Mouse (Mus musculus) lung, embryonic 16.5 days (tissue): ENCODE measurements at regions not wholly inside any gene's neighbourhood (a gene's known extent, or its start where the extent isn't known, plus 50 kb on each side); places are given as distances from the start of the nearest gene placed in this dataset.

Source experiments
- ATAC-seq: fragments of 200-750 bp; cut with Nextera tagmentation; 2 replicates; pipeline ENCODE4 v1.8.0; 2017; ENCODE audit warnings: low read depth, mild to moderate bottlenecking, moderate library complexity
- H3K27ac ChIP-seq: fragments of 300-500 bp; sonication (generic); 2 replicates; pipeline ENCODE4 v1.5.1; 2014; ENCODE audit warnings: mild to moderate bottlenecking, control low read depth, low read length
- H3K27me3 ChIP-seq: fragments of 300-500 bp; sonication (generic); 2 replicates; pipeline ENCODE4 v1.6.1; 2014; ENCODE audit warnings: low read depth, low read length, mixed read lengths; ENCODE audit not compliant: control insufficient read depth, insufficient read depth
- H3K36me3 ChIP-seq: fragments of 300-500 bp; sonication (generic); 2 replicates; pipeline ENCODE4 v1.6.1; 2014; ENCODE audit warnings: low read length; ENCODE audit not compliant: control insufficient read depth, insufficient read depth
- H3K4me1 ChIP-seq: fragments of 300-500 bp; sonication (generic); replicated peaks from 2 replicates; pipeline ENCODE4 v1.6.1; 2014; ENCODE audit warnings: low read length, mixed read lengths; ENCODE audit not compliant: control insufficient read depth, insufficient read depth
- H3K4me2 ChIP-seq: fragments of 300-500 bp; sonication (generic); 2 replicates; pipeline ENCODE4 v1.6.1; 2014; ENCODE audit warnings: low read depth, low read length, control low read depth
- H3K4me3 ChIP-seq: fragments of 300-500 bp; sonication (generic); 2 replicates; pipeline ENCODE4 v1.5.1; 2014; ENCODE audit warnings: mild to moderate bottlenecking, low read length, control low read depth
- H3K9ac ChIP-seq: fragments of 300-500 bp; sonication (generic); 2 replicates; pipeline ENCODE4 v1.6.1; 2014; ENCODE audit warnings: low read length, control low read depth
- H3K9me3 ChIP-seq: fragments of 300-500 bp; sonication (generic); 2 replicates; pipeline ENCODE4 v1.6.1; 2016; ENCODE audit warnings: low read length; ENCODE audit not compliant: control insufficient read depth
- WGBS: fragments of 180-500 bp; shearing (Covaris S2); extraction: QIAGEN DNeasy Blood & Tissue Kit; methylation state at CpG from one replicate; pipeline ENCODE4 v1.1.7; 2014; 5-methylcytosine and 5-hydroxymethylcytosine counted together

DNA sequence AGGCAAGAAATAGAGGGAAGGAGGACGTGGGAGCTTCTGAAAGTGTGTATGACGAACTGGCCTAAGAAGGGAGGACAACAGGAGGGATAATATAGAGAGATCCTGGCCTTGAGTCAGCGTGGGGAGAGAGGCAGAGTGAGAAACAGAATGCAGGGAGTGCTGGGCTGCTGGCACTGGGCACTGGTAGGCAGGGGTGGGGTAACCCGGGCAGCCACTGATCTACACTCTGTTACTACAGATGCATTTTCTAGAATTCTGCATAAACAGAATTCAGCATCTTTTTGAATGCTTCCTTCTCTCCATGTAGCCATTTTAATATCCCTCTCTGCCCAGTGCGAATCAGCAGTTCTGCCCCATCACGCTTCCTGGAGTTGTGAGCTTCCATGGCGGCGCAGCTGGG lies 84.5 kb upstream of the Ankrd55 start:
- no peaks in the 10 kb centered on the region for H3K4me1 ChIP-seq
- H3K27ac ChIP-seq: no peak overlapping the region
- no peak overlapping the region for H3K9ac ChIP-seq
- H3K4me3 ChIP-seq: no peak overlapping the region
- H3K4me2 ChIP-seq: no peak overlapping the region
- no peaks in the 10 kb centered on the region for H3K36me3 ChIP-seq
- H3K27me3 ChIP-seq: no peaks in the 10 kb centered on the region
- 82% methylated on average over 8 of the region's 8 CpGs for WGBS
- ATAC-seq: no peak
- H3K9me3 ChIP-seq: no peaks in the 10 kb centered on the region

DNA sequence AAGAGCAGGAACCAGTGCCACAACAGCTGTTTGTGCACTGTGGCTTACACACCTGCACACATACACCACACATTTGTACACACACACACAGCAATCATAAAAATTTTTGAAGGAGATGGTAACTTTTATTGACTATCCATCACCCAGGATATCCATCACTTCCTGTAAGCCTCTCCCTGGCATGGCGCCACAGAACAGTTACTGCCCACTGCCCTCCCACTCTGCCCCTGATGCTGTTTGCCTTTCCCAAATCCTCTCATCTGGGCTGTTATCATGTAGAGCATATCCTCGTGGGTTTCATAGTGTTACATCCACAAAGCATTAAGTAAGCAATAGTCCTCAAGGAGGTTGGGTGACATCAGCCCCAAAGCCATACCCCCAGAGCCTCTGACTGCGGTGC lies 84.0 kb upstream of the Ankrd55 start:
- Histone ChIP-seq H3K9ac (no peak overlapping the region), H3K9me3 (no peaks in the 10 kb centered on the region), H3K4me2 (no peak overlapping the region), H3K27ac (no peak overlapping the region), H3K36me3 (no peaks in the 10 kb centered on the region), H3K4me3 (no peak overlapping the region), H3K4me1 (no peaks in the 10 kb centered on the region), H3K27me3 (no peaks in the 10 kb centered on the region)
- 57% methylated on average over 3 of the region's 3 CpGs for WGBS
- no peak for ATAC-seq

DNA sequence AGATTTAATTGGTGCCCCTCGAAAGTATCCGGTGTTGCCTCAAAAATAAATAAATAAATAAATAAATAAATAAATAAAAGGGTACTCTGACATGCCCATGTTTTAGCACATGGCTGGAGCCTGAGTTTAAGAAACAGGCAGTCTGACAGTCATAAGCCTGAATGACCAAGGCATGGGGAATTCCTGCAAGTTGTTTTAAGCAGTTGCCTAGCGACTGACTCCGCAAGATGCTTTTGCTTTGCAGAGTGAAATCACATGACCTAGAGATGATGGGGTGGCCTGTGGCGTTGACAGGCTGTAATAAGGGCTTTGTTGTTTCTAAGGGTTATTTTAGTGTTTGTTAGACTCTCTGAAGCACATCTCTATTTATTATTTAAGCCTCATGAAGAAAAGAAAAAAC lies 83.4 kb upstream of the Ankrd55 start:
- no peak overlapping the region for H3K4me3 ChIP-seq
- no peaks in the 10 kb centered on the region for H3K9me3 ChIP-seq
- no peak overlapping the region for H3K4me2 ChIP-seq
- no peaks in the 10 kb centered on the region for H3K4me1 ChIP-seq
- H3K9ac ChIP-seq: no peak overlapping the region
- 74% methylated on average over 5 of the region's 5 CpGs for WGBS
- no peak overlapping the region for H3K27ac ChIP-seq
- no peaks in the 10 kb centered on the region for H3K27me3 ChIP-seq
- no peaks in the 10 kb centered on the region for H3K36me3 ChIP-seq
- no peak for ATAC-seq

DNA sequence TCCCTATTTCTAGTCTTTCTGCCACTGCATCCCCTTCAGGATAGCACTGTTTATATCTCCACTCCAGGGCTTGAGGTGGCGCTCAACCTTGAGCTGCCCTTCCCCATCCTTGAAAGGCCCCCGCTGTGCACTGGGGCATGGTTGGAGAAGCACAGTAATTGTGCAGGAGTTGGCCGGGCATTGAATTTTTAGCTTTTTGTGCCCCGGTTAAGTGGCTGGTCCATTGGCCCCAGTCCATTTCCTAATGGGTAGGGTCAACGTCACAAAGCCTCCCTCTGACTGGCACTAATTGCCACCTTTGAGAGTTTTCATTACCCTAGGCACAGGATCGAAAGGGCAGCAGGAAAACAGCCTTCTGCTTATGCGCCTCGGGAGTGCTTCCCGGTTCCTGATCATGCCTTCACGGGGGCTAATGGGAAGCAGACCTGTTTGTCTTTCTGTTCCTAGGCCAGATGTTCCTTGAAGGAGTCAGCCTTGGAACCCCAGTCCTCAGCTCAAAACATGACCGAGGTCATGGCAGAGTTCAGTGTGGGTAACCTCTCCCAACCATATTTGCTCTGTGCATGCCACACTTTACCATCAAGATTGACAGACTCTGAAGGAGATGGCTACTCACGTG lies 80.5 kb upstream of the Ankrd55 start:
- Histone ChIP-seq H3K4me1 (no peaks in the 10 kb centered on the region), H3K4me2 (no peak overlapping the region), H3K9me3 (no peaks in the 10 kb centered on the region), H3K27ac (no peak overlapping the region), H3K4me3 (no peak overlapping the region), H3K9ac (no peak overlapping the region), H3K27me3 (no peaks in the 10 kb centered on the region), H3K36me3 (no peaks in the 10 kb centered on the region)
- no peak for ATAC-seq
- 78% methylated on average over 12 of the region's 12 CpGs for WGBS

DNA sequence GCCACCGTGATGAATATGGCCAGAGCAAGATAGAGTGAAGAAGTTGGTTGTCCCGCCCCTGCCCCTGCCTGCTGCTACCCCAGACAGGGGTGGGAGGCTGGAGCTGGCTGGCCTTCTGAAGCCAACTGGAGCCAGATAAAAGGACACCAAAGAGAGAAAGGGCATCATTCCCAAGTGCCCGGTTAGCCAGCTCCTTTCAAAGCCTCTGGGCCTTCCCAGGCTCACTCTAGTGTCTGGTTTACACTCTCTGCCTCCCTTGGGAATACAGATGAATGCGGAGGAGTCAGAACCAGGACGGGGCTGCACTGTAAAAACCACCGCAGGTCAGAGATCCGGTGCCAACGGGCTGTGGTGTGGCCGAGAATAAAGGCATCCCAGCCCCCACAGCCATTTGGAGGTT lies 76.4 kb upstream of the Ankrd55 start:
- Histone ChIP-seq H3K4me3 (no peak overlapping the region), H3K4me2 (no peak overlapping the region), H3K27ac (no peak overlapping the region), H3K9me3 (no peaks in the 10 kb centered on the region), H3K4me1 (no peaks in the 10 kb centered on the region), H3K36me3 (no peaks in the 10 kb centered on the region), H3K27me3 (no peaks in the 10 kb centered on the region), H3K9ac (no peak overlapping the region)
- WGBS: 54% methylated on average over 9 of the region's 9 CpGs
- no peak for ATAC-seq

DNA sequence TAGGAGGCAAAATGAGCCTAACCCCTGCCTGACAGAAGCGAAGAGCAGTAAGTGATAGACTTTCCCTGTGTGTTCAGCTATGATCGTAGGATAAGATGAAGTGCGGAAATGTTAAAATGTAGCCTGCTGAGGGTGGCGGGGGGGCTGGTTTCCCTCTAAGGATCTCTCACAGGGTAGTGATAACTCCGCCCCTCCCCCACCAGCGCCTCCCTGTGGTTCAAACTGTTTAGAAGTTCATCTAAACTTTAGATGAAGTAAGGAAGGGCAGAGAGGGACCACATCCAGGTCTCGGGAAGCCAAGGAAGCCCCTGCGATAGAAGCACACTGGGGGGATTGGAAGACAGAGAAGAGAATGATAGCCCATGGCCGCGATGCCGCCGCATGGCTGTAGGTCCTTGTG lies 75.9 kb upstream of the Ankrd55 start:
- Histone ChIP-seq H3K27ac (no peak overlapping the region), H3K27me3 (no peaks in the 10 kb centered on the region), H3K9me3 (no peaks in the 10 kb centered on the region), H3K36me3 (no peaks in the 10 kb centered on the region), H3K4me3 (no peak overlapping the region), H3K9ac (no peak overlapping the region), H3K4me1 (no peaks in the 10 kb centered on the region), H3K4me2 (no peak overlapping the region)
- 76% methylated on average over 12 of the region's 12 CpGs for WGBS
- no peak for ATAC-seq

DNA sequence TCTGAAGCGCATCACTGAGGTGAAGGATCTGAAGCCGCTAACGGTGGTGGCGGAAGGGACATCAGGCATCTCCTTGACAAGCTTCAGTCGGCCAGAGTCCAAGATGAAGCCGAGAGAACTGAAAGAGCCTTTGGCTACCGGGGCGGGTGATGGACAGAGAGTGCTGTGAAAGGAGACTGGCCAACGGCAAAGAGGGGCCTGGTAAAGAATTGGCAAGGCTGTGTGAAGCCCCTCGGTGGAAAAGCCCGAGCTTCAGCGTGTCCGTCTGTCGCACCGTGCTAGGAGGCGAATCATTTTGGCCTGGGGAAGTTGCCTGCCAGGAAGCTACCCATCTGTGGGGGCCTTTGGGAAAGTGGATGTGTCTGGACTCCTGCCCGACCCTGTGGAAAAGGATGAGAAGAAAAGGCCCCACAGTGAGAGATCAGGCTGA lies 74.6 kb upstream of the Ankrd55 start:
- no peak overlapping the region for H3K4me3 ChIP-seq
- H3K9ac ChIP-seq: no peak overlapping the region
- ATAC-seq: no peak
- 71% methylated on average over 17 of the region's 17 CpGs for WGBS
- no peaks in the 10 kb centered on the region for H3K36me3 ChIP-seq
- H3K9me3 ChIP-seq: no peaks in the 10 kb centered on the region
- no peak overlapping the region for H3K4me2 ChIP-seq
- no peaks in the 10 kb centered on the region for H3K4me1 ChIP-seq
- no peaks in the 10 kb centered on the region for H3K27me3 ChIP-seq
- H3K27ac ChIP-seq: no peak overlapping the region

DNA sequence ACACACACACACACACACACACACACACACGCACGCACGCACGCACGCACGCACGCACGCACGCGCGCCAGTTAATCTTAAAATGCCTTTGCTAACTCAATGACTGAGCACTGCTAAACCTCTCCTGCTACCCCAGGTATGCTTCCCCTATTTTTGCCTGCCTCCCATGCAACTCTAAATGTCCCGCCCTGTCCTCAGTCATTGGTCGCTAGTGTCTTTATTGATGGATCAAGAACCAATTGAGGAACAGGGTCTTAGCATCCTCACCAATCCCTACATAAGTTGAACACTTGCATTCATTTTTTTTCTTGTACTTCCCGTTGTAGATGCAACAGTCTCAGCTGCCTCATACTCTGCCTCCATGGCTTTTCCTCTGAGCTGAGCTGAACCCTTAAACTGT lies 72.2 kb upstream of the Ankrd55 start:
- Histone ChIP-seq H3K9me3 (no peaks in the 10 kb centered on the region), H3K27me3 (no peaks in the 10 kb centered on the region), H3K4me2 (no peak overlapping the region), H3K4me1 (no peaks in the 10 kb centered on the region), H3K27ac (no peak overlapping the region), H3K36me3 (no peaks in the 10 kb centered on the region), H3K4me3 (no peak overlapping the region), H3K9ac (no peak overlapping the region)
- no peak for ATAC-seq
- WGBS: 96% methylated on average over 14 of the region's 14 CpGs

DNA sequence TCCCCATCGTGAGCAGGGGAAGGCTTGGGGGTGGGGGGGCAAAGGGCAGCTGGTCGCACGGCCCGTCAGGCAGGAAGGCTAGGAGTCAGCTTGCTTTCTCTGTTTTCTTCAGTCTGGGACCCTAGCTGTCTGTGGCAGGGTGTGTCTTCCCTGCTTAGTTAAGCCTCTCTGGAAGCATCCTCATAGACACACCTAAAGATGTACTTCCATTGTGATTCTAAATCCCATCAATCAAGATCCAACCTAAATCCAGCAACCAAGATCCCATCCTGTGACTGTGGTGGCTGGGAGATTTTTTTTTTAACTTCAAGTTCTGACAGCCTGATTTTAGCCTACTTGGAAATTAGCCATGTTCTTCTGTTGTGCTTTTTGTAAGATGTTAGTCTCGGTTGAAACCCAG lies 69.9 kb upstream of the Ankrd55 start:
- no peak for ATAC-seq
- 38% methylated on average over 5 of the region's 5 CpGs for WGBS
- Histone ChIP-seq H3K27ac (no peak overlapping the region), H3K9ac (no peak overlapping the region), H3K9me3 (no peaks in the 10 kb centered on the region), H3K4me1 (no peaks in the 10 kb centered on the region), H3K36me3 (no peaks in the 10 kb centered on the region), H3K4me3 (no peak overlapping the region), H3K4me2 (no peak overlapping the region), H3K27me3 (no peaks in the 10 kb centered on the region)

DNA sequence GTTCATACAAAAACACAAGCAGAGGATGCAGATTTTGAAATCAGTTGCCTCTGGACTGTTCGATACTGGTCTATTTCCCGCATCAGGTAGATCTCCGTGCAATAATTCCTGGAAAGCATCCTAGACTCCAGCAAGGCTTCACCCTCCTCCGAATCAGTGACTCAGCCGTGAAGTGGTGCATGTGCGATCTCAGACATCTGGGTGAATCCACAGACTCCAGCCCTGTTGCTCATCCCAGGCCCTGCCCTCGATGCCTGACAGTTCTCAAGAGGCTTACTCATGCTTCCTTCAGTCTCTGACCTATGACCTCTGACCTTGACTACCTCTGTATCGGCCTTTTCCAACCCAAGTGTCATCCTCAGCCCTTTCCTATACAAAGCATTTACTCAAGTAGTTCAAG lies 68.1 kb upstream of the Ankrd55 start:
- H3K4me2 ChIP-seq: no peak overlapping the region
- H3K27me3 ChIP-seq: no peaks in the 10 kb centered on the region
- no peaks in the 10 kb centered on the region for H3K36me3 ChIP-seq
- ATAC-seq: no peak
- no peak overlapping the region for H3K4me3 ChIP-seq
- H3K4me1 ChIP-seq: no peaks in the 10 kb centered on the region
- no peak overlapping the region for H3K27ac ChIP-seq
- 86% methylated on average over 8 of the region's 8 CpGs for whole genome bisulfite sequencing
- H3K9ac ChIP-seq: no peak overlapping the region
- H3K9me3 ChIP-seq: no peaks in the 10 kb centered on the region
